Mouse (Mus musculus): ENCODE data around the gene Arhgap20.
A peak's percentile ranks its signal among the peaks of the same experiment; 100 is the strongest.

Arhgap20 gene

GRCm38 (mm10) chr9:51764921-51765416 lies at the start of gene Arhgap20:
TSS of gene Arhgap20 (plus strand) at chr9:51765337.
- DNase-seq (ENCODE audit: low read depth, low spot score) = no peak

GRCm38 (mm10) chr9:51718793-51719192 lies 46.3 kb upstream of the Arhgap20 start:
- DNase-seq (ENCODE audit: low read depth, low spot score) = no peak

- no peak for DNase-seq (ENCODE audit: low read depth, low spot score)
Observed at GRCm38 (mm10) chr9:51727960-51728359, 37.2 kb upstream of the Arhgap20 start.

- no peak for DNase-seq (ENCODE audit: low read depth, low spot score)
Observed at GRCm38 (mm10) chr9:51735180-51736034, 29.7 kb upstream of the Arhgap20 start.

- no peak for DNase-seq (ENCODE audit: low read depth, low spot score)
Observed at GRCm38 (mm10) chr9:51736750-51737368, 28.3 kb upstream of the Arhgap20 start.

- no peak for DNase-seq (ENCODE audit: low read depth, low spot score)
Observed at GRCm38 (mm10) chr9:51738349-51738748, 26.8 kb upstream of the Arhgap20 start.

- no peak for DNase-seq (ENCODE audit: low read depth, low spot score)
Observed at GRCm38 (mm10) chr9:51739826-51740225, 25.3 kb upstream of the Arhgap20 start.

- DNase-seq (ENCODE audit: low read depth, low spot score) = no peak
Observed at GRCm38 (mm10) chr9:51750144-51750543, 15.0 kb upstream of the Arhgap20 start.

GRCm38 (mm10) chr9:51761003-51761402 lies 4.1 kb upstream of the Arhgap20 start:
- no peak for DNase-seq (ENCODE audit: low read depth, low spot score)

GRCm38 (mm10) chr9:51764041-51764875 lies 879 bp upstream of the Arhgap20 start:
- no peak for DNase-seq (ENCODE audit: low read depth, low spot score)

- no peak for DNase-seq (ENCODE audit: low read depth, low spot score)
Observed at GRCm38 (mm10) chr9:51765417-51766174, 459 bp downstream of the Arhgap20 start.

GRCm38 (mm10) chr9:51766175-51767062 lies 1.3 kb downstream of the Arhgap20 start:
- no peak for DNase-seq (ENCODE audit: low read depth, low spot score)

GRCm38 (mm10) chr9:51774201-51774600 lies 9.1 kb downstream of the Arhgap20 start:
- DNase-seq (ENCODE audit: low read depth, low spot score) = no peak

GRCm38 (mm10) chr9:51776459-51776858 lies 11.3 kb downstream of the Arhgap20 start:
- DNase-seq (ENCODE audit: low read depth, low spot score) = no peak

GRCm38 (mm10) chr9:51777180-51777579 lies 12.0 kb downstream of the Arhgap20 start:
- DNase-seq (ENCODE audit: low read depth, low spot score) = peak; percentile 18

- DNase-seq (ENCODE audit: low read depth, low spot score) = no peak
Observed at GRCm38 (mm10) chr9:51779232-51779631, 14.1 kb downstream of the Arhgap20 start.

GRCm38 (mm10) chr9:51781092-51781491 lies 16.0 kb downstream of the Arhgap20 start:
- DNase-seq (ENCODE audit: low read depth, low spot score) = no peak

GRCm38 (mm10) chr9:51787380-51787779 lies 22.2 kb downstream of the Arhgap20 start:
- DNase-seq (ENCODE audit: low read depth, low spot score) = no peak

- no peak for DNase-seq (ENCODE audit: low read depth, low spot score)
Observed at GRCm38 (mm10) chr9:51788466-51788865, 23.3 kb downstream of the Arhgap20 start.

GRCm38 (mm10) chr9:51795206-51795605 lies 30.1 kb downstream of the Arhgap20 start:
- no peak for DNase-seq (ENCODE audit: low read depth, low spot score)

All from A20 (cell line).